Mouse (Mus musculus): ENCODE measurements at regions not wholly inside any gene's neighbourhood (a gene's known extent, or its start where the extent isn't known, plus 50 kb on each side); places are given as distances from the start of the nearest gene placed in this dataset.

DNA sequence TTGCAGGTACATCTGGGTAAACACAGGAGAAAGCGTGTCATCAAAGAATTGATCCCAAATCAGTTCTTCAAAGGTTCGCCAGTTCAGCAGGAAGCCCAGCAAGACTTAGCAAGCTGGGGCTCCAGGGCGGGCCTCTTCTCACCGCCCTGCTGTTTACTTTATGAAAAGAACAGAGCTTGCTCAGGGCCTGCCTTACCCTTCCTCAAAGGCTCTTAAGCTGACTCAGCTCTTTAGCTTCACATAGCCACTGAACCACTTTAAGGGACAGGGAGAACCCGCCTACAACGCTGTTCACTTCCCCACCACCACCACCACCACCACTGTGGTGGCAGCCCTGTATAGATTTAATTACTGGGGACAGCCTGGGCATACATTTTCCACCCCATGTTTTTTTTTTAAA lies 148.5 kb downstream of the Clic5 start:
- CTCF ChIA-PET, result no interaction called here

DNA sequence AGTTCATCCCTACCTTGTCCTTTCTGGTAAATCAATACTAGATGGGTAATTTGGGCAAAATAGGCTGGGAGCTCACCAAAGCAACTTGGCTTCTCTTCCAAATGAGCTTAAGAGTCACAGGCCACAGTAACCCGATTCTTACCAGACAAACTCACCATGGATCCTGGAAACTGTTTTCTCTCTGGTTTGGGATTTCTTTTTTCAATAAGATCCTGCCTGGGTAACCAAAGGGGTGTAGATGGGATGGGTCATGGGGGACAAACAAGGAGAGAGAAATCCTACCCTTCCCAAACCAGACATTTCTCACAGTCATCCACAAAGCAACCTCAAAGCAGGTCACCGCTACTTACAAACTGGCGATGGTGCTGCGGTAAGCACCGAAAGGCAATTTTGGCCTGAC lies 148.9 kb downstream of the Clic5 start:
- CTCF ChIA-PET, result no interaction called here

DNA sequence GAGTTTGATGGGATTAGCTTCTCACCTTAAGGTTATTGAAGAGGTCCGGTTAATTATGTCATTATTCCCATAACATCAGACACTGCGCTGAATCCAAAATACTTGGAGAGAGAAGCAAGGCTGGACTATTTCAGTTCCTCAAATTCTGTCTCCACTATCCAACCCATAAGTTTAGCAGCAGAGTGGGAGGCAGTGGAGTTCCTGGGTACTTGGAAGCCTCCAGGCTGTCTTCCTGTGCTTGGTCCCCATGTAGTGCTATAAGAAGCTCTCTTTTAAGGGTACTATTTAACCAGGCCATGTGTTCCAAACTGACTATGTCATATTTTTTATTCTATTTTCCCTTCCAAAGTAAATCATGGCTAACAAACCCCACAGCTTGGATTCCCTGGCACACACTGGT lies 156.2 kb downstream of the Clic5 start:
- CTCF ChIA-PET, result no interaction called here

DNA sequence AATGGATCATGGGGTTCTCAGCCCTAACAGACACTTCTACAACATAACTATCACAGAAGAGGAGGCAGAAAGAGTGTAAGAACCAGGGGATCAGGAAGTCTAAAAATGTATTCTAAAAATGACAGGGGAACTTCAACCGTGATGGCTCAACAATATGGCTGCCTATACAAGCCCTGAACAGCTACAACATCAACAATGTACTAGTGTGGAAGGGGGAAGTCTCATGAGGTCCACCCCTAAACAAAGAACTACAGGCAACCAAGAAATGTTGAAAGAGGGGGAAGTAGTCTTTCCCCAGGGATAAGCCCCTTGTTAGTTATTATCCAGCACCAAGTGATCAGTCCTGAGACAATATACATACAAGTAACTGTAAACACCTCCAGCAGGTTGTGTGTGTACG lies 157.0 kb downstream of the Clic5 start:
- CTCF ChIA-PET, result no interaction called here

DNA sequence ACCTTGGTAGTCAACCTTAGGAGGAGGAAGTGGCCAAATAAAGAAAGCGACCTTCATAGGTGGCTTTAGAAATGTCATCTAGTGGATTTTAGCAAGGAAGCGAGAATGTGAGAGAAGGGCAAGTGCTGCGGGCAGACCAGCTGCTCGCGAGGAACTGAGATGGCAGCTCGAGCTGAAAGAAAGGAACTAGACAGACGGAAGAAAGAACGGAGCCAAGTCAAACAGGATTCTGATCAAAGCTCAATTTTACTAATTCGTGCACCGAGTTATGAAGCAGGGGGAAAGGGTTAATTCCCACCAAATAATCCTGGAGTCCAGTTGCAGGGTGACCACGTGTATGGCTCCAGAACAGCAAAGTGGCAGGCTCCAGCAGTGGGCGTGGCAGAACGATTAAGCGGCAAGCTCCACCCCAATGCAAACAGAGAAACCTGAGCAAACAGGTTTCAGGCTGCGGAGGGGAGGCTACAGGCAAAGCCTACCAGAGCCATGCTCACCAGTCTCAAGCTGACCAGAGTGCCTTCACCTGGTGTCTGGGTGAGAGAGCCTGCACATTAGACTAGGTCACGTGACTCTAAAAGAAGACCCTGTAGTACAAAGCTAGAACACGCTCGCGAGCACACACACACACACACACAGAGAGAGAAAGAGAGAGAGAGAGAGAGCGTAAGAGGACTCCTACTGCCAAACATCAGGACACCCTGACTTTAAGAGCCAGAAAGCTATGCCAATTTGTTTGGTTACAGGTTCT lies 162.0 kb downstream of the Clic5 start:
- CTCF ChIA-PET, result no interaction called here

DNA sequence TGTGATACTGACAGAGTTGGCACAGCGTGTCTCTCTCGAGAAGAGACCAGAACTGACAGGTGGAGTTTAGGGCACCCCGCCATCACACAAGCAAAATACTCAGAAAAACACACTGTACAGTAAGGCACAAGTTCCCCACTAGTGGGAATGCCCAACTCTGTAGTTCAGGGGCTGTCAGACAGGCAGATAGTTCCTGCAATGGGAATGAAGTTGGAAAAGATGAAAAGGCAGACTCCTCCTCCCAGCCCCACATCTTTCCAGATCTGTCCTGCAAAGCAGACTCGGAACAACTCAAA lies 162.5 kb downstream of the Clic5 start:
- CTCF ChIA-PET, result no interaction called here

DNA sequence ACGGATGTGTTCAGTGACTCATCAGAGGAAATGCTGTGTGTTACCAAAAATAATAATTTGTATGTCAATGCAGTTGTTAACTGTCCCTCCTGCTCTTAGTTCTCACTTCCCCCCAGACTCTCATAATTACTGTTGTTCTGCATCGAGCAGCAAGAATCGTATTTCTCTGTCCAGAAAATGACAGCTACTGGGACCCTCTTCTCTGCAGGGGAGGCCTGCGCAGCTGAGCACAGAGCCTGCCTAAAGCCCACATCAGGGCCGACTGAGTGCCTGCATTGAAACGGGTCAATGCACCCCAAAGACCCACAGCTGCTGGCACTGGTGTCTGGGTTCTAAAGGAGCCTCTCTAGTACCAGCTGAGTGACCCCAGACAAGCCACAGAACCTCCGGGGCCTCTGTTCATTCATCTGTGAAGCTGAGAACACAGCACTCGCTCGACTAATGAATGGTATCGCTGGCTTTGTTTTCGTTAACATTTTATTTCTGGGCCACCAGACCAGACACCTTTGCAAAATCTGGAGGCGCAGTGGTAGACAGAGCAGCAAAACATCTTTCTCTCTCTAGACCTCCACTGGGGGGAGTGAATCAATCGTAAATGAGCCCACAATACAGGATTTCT lies 163.2 kb downstream of the Clic5 start:
- CTCF ChIA-PET, result interaction anchor here (0.7 kb wide), 1 partner anchor 875 kb away, joined by 4 read pairs; no protein-coding TSS in a partner anchor

DNA sequence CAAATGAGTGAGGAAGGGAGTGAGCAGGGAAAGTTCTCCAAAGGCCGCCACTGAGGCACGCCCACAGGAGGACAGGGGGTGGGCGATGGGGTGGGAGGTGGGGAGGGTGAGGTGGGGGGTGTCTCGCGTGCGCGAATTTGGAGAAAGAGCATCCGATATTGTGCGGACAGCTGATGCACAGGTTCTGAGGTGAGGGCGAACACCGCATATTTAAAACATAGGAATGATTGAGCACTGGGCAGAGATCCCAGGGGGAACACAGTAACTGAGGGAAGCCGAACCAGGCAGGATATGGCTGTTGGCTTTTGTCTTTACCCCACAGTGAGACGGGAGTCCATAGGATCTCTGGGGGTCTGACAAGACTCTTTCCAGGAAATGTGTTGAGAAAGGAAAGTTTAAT lies 163.8 kb downstream of the Clic5 start:
- CTCF ChIA-PET, result interaction anchor here (0.7 kb wide), 1 partner anchor 874 kb away, joined by 4 read pairs; no protein-coding TSS in a partner anchor

DNA sequence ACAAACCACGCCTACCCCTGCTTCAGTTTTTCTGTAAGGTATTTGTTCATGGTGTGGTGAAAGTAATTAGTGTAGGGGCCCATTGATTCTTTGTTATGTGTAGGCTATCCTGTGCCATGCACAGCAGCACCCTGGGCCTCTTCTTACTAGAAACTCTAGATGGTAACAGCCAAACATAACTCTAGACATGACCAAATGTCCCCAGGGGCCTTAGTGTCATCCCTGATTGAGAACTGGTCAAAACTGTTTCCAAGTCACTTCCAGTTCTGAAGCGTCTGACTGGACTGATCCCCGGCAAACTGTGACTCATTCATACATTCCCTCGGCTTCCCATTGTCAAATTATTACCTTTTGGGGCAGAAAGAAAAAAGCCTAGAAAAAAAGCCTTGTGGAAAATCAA lies 174.7 kb downstream of the Clic5 start:
- CTCF ChIA-PET, result no interaction called here

DNA sequence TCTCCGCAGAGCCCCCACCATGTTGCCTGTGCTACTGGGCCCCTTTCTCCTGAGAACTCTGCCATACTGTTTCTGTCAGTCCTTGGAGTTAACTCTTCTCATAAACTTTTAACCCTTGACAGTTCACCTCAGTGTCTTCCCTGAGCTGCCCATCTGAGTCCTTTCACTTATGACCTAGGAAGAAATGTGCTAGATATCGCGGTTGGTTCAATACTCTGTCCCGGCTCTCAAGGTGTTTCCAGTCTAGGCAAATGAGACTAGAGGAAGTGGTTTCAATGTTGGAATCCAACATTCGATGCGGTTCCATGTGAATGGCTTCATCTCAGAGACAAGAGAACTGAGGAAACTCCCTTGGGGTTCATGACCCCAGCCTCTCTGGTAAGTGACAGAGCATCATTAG lies 176.1 kb downstream of the Clic5 start:
- CTCF ChIA-PET, result no interaction called here

DNA sequence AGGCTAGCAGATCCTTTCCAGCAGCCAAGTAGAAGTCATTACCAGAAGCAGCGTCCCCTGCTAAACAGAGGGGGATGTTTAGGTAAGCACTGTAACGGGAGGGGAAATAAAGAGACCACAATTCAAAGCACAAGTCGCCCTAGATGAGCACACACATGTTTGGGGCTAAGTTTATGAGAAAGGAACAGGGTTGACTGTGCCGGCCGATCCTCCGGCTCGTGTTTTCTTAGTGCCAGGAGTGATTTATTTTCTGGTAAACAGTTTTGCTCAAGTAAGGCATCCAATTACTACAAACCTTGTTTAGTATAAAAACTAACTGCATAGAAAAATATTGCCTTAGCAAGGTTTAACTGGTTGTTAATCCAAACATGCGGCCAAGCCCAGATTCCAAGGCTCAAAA lies 178.1 kb downstream of the Clic5 start:
- CTCF ChIA-PET, result no interaction called here

DNA sequence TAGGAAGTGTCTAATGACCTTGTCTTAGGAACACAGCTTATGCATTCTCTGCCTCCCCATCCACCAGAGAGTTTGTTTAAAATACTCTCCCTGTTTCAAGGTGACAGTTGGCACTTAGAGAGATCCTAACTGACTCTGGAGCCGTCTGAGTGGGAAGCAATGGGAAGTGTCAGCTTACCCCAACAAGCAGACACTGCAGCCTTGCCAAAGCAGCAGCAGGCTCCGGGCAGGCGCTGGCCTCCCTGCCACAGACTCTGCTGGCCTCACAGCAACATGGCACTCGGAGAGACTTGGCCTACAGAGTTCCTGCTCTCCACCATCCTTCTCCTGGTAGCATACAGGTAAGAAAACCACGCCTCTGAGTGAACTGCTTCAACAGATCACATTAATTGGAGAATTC lies 179.2 kb downstream of the Clic5 start:
- CTCF ChIA-PET, result no interaction called here

DNA sequence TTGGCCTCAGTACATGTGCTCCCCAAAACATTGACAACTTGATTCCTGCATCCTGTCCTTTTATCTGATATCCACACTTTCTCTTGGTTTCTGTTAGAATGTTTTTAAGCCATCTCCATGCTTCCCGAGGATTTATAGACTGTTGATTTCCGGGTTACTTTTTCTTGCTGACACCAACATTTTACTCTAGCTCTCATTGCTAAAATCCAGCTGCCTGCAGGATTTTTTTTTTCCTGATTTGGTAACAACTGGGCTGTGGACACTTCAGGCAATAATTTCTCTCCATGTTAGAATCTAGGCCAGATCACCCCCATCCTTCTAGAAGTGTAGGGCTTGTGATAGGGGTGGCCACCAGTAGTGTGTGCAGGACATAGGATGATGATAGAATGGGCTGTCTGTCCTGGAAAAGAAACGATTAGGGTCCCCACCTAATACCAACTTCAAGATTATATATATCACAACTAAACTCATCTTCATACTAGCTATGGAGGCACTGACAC lies 182.6 kb downstream of the Clic5 start:
- CTCF ChIA-PET, result no interaction called here

DNA sequence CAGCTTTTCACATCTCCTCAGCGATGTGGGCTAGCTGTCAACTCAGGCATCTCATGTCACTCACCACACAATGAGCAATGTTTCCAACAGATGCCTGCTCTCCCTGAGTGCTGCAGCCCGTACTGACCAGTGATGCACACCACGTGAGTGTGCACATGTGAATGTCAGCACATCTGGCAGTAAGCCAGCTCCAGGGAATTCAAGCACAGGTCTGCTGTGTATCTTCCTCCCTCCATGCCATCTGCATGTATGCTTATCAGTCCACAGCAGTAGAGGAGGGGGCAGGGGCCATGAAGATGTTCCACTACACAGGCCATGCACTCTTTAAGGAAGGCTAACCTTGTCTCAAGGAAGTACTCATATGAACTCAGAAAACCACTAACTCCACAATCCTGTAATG lies 183.2 kb downstream of the Clic5 start:
- CTCF ChIA-PET, result no interaction called here

DNA sequence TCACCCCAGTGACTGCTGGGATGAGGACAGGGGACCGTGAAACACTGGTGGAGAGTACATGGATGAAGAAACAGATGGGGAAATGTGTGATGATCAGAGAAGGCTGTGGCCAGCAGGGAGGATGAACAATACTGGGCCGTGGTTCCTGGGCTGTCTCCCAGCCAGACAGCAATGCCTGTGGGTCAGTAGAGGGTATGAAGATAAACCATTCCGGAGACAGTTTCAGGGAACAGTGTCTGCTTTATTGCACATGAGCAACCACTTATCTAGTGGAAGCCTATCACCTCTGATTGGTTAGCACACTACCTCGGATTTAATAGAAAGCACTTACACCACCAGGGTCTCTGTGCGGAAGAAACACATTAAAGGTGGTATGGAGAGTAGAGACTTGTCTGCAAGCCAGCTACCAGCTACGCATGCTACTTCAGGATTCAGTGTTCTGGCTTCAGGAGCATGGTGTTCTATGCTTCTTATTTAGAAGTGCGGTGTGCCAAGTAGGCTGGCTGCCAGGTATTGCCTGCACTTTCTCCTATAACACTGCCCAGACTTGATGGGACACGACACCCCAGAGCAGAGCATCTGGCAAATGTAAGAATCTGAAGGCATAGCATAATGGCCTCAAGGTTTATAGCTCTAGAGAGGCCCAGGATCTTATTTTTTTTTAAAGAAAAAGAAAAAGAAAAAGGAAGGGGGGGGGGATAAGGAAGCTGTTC lies 185.5 kb downstream of the Clic5 start:
- CTCF ChIA-PET, result no interaction called here

DNA sequence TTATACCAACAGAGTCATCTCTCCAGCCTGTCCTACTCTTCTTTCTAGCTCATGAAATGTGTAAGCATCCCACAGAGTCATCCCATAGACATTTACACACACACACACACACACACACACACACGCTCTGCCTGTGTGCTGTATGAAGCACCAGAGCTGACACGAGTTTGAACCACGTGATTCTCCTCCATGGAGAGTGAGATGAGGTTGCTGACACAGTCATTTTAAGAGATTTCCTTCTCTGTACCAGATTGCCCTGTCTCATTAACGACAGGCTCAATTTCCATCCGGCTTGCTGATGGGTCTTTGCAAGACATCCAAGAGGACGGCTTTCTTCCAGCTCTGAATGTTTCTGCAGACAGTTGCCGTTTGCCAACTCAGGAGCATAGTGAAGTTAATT lies 190.0 kb downstream of the Clic5 start:
- CTCF ChIA-PET, result no interaction called here

DNA sequence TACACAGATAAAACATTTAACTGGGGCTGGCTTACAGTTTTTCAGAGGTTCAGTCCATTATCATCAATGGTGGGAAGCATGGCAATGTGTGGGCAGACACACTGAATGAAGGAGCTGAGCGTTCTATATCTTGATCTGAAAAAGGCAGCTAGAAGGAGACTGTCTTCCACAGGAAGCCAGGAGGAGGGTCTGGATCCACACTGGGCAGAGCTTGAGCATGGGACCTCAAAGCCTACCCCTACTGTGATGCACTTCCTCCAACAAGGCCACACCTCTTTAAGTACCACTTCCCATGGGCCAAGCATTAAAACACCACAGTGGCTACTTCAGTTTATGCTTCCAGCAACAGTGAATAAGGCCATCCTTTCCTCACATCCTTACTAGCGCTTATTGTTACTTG lies 200.5 kb downstream of the Clic5 start:
- CTCF ChIA-PET, result no interaction called here

DNA sequence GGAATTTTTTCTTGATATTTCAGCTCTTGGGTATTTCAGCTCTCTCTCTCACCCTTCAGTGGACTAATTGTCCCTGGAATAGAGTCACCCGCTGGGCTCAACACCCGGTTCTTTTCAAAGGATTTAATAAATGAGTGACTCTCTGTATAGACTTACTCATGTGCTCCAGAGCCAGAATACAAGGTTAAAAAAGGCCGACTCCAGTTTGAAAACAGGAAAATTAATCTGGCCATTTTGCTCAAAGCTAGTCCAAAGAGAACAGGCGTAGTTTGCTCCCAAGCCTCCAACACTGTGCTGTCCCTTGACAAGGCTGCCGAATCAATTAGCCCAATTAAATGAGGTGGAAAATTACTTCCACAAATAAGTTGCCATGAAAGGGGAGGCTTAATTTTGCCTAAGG lies 209.4 kb downstream of the Clic5 start:
- CTCF ChIA-PET, result no interaction called here

DNA sequence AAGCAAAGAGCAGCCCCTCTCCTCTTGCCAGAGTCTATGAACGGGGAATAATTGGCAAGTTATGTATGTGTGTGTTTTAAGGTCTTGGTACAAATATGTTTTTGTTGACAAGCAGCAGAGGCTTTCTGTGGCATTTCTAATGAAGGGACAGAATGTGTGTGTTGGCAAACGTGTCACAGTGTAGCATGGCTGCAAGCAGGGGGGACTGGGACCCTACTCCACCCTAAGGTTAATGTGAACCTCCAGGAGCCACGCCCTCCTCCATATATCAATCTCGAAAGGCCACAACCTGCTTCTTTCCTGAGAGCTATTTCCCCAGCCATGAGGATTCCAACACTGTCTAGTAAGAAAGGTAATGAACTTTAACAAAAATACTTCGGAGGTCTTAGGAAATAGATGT lies 209.8 kb downstream of the Clic5 start:
- CTCF ChIA-PET, result no interaction called here

DNA sequence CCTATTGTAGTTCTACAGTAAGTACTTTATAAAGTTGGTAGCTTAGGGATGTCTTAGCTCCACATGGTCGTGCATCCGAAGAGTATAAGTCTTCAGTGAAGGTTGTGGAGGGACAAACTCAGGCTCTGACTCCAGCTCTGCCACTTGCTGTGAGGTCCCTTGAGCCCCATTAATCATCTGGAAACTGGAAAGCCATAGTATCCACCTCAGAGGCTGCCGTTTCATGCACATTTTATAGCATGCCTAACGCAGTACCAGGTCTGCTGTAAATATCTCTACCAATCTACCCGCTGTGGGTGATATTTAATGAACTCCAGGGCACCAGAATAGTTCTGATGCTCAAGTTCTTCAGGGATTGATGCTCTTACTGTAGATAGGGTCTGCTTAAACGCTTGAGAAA lies 216.5 kb downstream of the Clic5 start:
- CTCF ChIA-PET, result no interaction called here

DNA sequence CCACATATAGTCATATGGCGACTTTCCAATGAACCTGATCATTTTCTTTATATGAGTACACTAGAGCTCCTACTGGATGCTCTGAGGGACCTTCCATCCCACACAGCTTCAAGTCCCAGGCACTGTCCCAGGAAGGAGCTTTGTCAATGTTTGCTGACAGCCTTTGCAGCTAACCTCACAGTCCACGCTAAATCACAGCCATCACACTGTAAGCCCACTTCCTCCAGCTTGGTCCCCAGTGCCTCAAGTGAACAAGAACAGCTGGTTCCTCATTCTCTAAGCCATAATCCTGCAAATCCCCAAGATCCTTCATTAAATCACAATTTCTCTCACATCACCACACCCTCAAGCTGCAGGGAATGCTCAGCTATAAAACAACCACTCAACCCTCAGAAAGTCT lies 222.6 kb downstream of the Clic5 start:
- CTCF ChIA-PET, result no interaction called here

DNA sequence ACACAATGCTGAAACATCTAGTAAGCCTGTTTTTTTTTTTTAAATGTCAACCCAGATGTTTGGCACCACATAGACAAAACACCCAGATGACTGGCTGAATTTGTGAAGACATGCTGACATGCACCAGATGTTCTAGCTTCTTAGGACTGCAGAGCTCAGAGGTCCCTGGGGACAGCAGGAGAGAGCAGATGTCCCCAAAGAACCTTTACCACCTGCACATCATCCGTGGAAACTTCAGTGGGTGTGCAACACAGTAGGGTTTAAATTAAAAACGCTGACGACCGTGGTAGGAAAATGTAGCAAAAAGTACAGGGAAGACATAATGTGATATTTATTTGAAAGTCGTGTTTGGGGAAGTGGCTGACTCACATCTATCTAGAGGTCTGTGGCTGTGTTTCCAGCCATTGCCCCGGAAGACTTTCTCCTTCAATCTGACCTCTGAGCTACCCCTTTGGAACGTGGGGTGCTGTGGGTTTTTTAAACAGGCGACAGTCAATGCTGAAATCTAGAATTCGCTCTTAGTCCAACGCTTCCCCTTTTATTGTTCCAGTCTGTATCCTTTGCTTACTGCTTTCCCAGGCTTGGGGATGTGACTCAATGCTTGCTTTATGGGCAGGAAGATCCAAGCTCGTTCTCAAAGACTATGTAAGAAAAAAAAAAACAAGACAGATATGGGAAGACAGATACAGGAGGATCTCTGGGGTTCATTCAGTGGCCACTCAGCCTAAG lies 230.5 kb downstream of the Clic5 start:
- CTCF ChIA-PET, result interaction anchor here (0.7 kb wide), 1 partner anchor 31 kb away, joined by 3 read pairs; no protein-coding TSS in a partner anchor

DNA sequence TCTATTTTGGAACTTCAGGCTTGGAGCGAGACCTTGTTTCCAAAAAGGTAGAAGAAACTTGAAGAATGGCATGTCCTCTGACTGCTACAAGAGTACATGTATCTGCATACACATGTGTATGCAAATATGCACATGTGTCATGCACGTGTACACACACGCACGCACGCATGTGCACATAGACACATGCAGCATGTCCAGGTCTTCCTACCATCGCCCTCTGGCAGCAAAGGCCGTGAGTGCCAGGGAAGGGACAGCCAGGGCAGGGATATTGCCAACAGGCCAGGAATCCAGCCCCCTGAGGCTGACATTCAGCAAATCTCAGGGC lies 231.0 kb downstream of the Clic5 start:
- CTCF ChIA-PET, result no interaction called here

Measured in spleen, embryonic (tissue).